Mouse (Mus musculus) B cell, adult 67 days (primary cell): ENCODE data around the gene Fbxo24. TPM values are rescaled to one million over a fixed set of nuclear protein-coding genes. Genes with fewer than 3 reads are reported as not detected.

Experiments
- total RNA-seq, 2 experiments: library from RNA; stranded (reverse); gene quantifications; 4 replicates each; pipeline ENCODE4 v1.2.4; 2023

Fbxo24 gene
- under 1 TPM in 1 of 2 experiments, not detected in 1; 0.39 TPM for total RNA-seq

DNA sequence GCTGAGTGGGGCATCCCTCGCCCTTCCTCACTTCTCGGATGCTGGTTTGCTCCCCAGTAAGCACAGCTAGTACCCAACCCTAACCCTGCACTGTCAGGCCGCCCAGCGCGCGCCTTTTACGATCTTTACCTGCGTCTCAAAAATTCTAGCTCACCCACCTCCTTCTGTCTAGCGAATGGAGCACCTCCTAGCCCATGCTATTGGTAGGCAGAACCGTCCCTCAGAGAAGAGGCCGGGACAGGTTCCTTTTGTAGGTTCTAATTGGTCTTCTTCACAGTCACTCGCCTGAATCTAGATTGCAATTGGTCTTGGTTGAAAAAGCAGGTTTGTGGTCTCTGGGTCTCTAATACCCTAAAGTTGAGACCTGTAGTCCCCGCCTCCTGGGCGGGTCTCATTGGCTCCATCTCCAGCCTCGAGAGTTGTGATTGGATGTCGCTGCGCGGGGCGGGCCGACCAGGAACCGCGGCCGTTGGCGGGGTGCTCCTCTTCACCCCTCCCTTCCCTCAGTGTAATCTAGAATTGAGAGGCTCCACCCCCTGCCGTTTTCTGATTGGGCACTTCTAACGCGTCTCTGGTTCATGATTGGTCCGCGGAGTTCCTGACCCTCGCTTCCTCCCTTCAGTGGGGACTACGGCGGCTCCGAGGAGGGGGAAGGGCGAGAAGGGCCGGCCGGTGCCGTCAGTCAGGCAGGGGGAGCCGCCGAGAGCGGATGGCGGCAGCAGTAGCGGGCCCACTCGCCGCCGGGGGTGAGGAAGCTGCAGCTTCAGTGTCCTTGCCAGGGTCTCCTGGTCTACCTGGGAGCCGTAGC lies at the start of gene Fbxo24, which contains the start of the genes Lrch4 and Gm20605:
Gene Fbxo24, minus strand, starts transcription at position 505 of the 808 bp plus-strand sequence.
Gene Lrch4, plus strand, starts transcription at position 624 of the 808 bp plus-strand sequence.
Gene Gm20605, plus strand, starts transcription at position 678 of the 808 bp plus-strand sequence.

DNA sequence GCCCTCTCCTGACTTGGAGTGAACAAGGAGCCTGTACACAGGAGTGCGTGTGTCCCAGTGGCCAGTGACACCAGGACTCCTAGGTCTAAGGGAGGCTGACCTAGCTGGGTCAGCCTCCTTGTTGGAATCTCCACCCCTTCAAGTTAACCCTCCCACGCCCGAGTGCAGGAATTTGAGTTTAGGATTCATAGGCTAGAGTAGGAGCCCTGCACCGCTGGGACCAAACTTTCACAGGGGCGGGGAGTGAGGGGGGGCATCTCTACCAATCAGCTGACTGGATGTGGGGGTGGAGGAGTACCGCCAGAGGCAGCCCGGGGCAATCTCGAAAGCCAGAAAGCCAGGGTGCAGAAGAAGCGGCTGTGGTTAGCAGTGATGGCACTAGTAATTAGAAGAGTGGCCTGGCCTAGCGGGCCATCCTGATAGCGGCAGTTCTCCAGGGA lies 16.9 kb upstream of the Fbxo24 start, which contains the start of gene Irs3:
Gene Irs3, minus strand, starts transcription at position 63 of the 440 bp plus-strand sequence.

DNA sequence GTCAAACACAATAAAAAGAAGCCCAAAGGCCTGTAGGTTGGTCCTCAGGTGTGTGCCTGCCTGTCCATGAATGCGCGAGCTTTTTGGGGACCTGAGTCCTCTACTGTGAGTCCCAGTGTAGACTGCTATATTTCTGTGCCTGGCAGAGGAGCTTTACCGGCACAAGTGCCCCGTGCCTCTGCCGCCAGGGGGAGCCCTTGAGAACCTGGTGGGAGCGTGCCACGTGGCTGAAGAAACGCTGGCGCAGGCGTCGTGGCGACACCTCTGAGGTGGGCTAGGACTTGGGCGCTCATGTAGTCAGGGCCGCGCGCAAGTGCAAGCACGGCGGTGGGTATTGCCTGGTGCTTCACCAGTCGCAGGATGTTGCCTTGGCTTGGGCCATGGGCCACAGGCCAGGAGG lies 12.3 kb upstream of the Fbxo24 start, which contains the start of gene Sap25:
Gene Sap25, plus strand, starts transcription at position 281 of the 400 bp plus-strand sequence.

DNA sequence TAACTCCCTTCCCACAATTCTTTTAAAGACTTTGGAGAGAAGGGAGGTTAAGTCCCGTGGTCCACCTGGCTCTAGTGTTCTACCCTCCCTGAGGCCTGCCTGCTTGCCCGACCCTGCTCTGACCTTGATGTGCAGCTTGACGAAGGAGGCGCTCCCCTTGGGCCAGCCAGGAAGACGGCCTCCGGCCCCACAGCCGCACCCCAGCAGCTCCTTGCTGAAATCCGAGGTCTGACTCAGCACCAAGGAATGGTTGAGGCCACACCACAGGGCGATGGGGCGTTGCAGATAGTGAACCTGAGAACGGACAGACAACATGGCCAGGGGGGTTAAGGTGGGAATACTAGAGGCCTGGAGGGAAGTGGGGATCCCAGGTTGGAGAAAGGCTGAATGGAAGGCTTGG lies 15.3 kb downstream of the Fbxo24 start, which contains the start of gene Pcolce:
Gene Pcolce, minus strand, starts transcription at position 235 of the 400 bp plus-strand sequence.

DNA sequence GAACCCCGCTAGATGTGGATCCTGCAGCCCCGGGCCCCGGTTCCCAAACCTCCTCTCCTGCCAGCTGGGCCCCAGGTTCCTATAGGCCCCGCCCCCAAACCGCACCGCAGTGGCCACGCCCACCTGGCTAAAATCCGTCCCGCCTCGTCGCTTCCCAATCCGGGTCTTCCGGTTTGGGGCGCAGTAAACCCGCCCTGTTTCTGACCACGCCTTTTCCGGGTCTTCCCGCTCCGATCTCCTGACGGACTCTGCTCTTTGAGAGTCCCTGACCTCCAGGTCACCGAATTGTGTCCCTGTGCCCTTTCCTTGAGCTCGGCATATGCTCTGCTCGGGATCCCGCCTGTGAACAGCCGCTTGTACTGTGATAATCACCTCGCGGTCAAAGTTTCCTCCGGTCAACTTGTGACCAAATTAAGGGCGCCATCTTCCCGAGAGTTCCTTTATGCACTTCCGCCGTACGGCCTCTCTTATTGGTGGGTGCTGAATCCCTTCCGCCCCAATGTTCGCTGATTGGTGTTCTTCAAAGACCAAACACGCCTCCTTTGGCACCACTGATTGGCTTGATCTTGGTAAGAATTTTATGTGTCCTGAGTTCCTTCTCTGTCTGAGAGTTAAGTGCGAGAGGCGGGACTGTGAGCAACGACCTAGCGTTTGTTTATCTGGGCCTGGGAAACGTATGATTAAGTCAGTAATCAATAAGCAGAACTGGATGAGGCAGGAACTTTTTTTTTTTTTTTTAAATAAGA lies 28.0 kb downstream of the Fbxo24 start, which contains the start of gene Mospd3:
Gene Mospd3, minus strand, starts transcription at position 440 of the 746 bp plus-strand sequence.

DNA sequence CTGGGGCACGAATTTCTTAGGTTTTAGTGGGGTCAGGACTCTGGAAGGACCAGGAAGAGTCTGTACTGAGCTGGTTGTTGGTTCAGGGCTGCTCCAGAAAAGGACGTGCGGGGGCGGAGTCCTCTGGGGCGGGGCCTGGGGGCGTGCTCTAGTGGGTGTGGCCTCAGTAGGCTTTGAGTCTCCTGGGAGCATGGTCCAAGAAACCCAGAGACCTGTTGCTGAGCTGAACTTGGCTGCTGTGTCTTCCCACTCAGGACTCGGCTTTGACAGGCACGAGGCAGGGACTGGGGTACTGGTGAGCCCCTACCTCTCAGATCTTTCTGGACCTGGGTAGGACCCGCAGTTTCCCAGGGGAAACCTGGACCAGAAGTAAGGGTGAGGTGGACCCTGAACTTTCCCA lies 59.1 kb downstream of the Fbxo24 start, which contains the start of gene Tfr2:
Gene Tfr2, plus strand, starts transcription at position 176 of the 400 bp plus-strand sequence.

Other genes with a start within 250 kb of the Fbxo24 start
- not detected for gene Zan, start 151.9 kb downstream of the Fbxo24 start, total RNA-seq
- 10 to 100 TPM; 24.3 to 29.7 TPM for gene Pop7, start 126.5 kb downstream of the Fbxo24 start, total RNA-seq
- 100 to 1,000 TPM; 123 to 130 TPM for gene Gigyf1, start 110.5 kb downstream of the Fbxo24 start, total RNA-seq
- gene Epo, start 95.8 kb downstream of the Fbxo24 start, total RNA-seq: not detected
- gene Gnb2, start 95.5 kb downstream of the Fbxo24 start, total RNA-seq: 100 to 1,000 TPM; 426 to 449 TPM
- not detected for gene Actl6b, start 75.5 kb downstream of the Fbxo24 start, total RNA-seq
- 1 to 10 TPM in 1 of 2 experiments, not detected in 1; 1.2 TPM for gene Tfr2, start 59.2 kb downstream of the Fbxo24 start, total RNA-seq
- 10 to 100 TPM; 35.1 to 36.0 TPM for gene Mospd3, start 27.9 kb downstream of the Fbxo24 start, total RNA-seq
- 1 to 10 TPM in 1 of 2 experiments, not detected in 1; 1.6 TPM for gene Pcolce, start 15.2 kb downstream of the Fbxo24 start, total RNA-seq
- 100 to 1,000 TPM; 216 to 222 TPM for gene Lrch4, start 119 bp upstream of the Fbxo24 start, total RNA-seq
- gene Gm20605, start 173 bp upstream of the Fbxo24 start, total RNA-seq: 10 to 100 TPM; 65.4 to 76.3 TPM
- 100 to 1,000 TPM; 113 to 123 TPM for gene Sap25, start 12.3 kb upstream of the Fbxo24 start, total RNA-seq
- gene Irs3, start 16.7 kb upstream of the Fbxo24 start, total RNA-seq: not detected
- 10 to 100 TPM; 17.9 to 21.4 TPM for gene Agfg2, start 55.7 kb upstream of the Fbxo24 start, total RNA-seq
- under 1 TPM; 0.21 to 0.78 TPM for gene Nyap1, start 112.6 kb upstream of the Fbxo24 start, total RNA-seq
- 100 to 1,000 TPM; 233 to 247 TPM for gene Tsc22d4, start 116.7 kb upstream of the Fbxo24 start, total RNA-seq
- gene Ppp1r35, start 149.8 kb upstream of the Fbxo24 start, total RNA-seq: 10 to 100 TPM; 26.7 to 28.6 TPM
- gene Mepce, start 158.7 kb upstream of the Fbxo24 start, total RNA-seq: 10 to 100 TPM; 76.0 to 99.8 TPM
- gene Zcwpw1, start 158.8 kb upstream of the Fbxo24 start, total RNA-seq: 10 to 100 TPM; 21.1 to 23.3 TPM
- 1 to 10 TPM; 2.1 to 2.2 TPM for gene Pilra, start 207.3 kb upstream of the Fbxo24 start, total RNA-seq
- 1 to 10 TPM in 1 of 2 experiments, not detected in 1; 3.2 TPM for gene Pilrb1, start 229.1 kb upstream of the Fbxo24 start, total RNA-seq
- gene Pilrb2, start 242.8 kb upstream of the Fbxo24 start, total RNA-seq: 1 to 10 TPM in 1 of 2 experiments, not detected in 1; 1.1 TPM